Mouse (Mus musculus): ENCODE measurements at regions not wholly inside any gene's neighbourhood (a gene's known extent, or its start where the extent isn't known, plus 50 kb on each side); places are given as distances from the start of the nearest gene placed in this dataset.

DNA sequence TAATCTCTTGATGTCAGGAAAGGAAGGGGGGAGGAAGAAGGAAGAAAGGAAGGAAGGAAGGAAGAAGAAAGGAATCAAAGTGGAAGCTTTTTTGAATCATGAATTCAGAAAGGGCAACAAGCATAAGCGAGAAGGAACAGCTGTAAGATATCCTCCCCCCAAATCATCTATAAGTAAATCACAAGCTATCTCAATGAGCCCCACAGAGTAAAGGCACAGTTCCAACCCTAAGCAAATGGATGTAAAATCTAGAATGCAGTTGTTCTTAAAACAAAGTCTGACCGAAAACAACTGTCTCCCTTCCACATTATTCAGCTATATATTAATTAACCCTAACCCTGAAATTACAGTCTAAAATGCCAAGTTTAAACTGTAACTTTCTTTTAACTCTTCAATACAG is 136.5 kb downstream of the Mat2b start:
- no peak for TF ChIP-seq CTCF (conservative IDR thresholded peaks at IDR 0.05; ENCODE audit: insufficient read depth, insufficient read length, low read depth, low read length)
- no peak for TF ChIP-seq POLR2A (IDR thresholded peaks at IDR 0.05; ENCODE audit: low read depth, low read length)
